Mouse (Mus musculus) stomach, embryonic 16.5 days (tissue): ENCODE measurements around the gene Capn15. TPM values are rescaled to one million over a fixed set of nuclear protein-coding genes. Genes with fewer than 3 reads are reported as not detected.

Source experiments
- ATAC-seq: fragments of 200-750 bp; cut with Nextera tagmentation; 2 replicates; pipeline ENCODE4 v1.8.0; 2017; ENCODE audit warnings: moderate number of reproducible peaks, moderate TSS enrichment; ENCODE audit not compliant: insufficient read depth, low FRiP score
- H3K27ac ChIP-seq: fragments of 300-500 bp; sonication (generic); 2 replicates; pipeline ENCODE4 v1.5.1; 2014; ENCODE audit warnings: low read length
- H3K27me3 ChIP-seq: fragments of 300-500 bp; sonication (generic); 2 replicates; pipeline ENCODE4 v1.6.1; 2014; ENCODE audit warnings: low read length, control low read depth, mixed read lengths; ENCODE audit not compliant: control insufficient read depth, insufficient read depth
- H3K36me3 ChIP-seq: fragments of 300-500 bp; sonication (generic); 2 replicates; pipeline ENCODE4 v1.6.1; 2014; ENCODE audit warnings: low read length; ENCODE audit not compliant: control insufficient read depth, insufficient read depth
- H3K4me1 ChIP-seq: fragments of 300-500 bp; sonication (generic); 2 replicates; pipeline ENCODE4 v1.6.1; 2014; ENCODE audit warnings: low read length, control low read depth, mixed read lengths; ENCODE audit not compliant: control insufficient read depth, insufficient read depth
- H3K4me2 ChIP-seq: fragments of 300-500 bp; sonication (generic); 2 replicates; pipeline ENCODE4 v1.6.1; 2014; ENCODE audit warnings: low read depth, low read length, mixed read lengths
- H3K4me3 ChIP-seq: fragments of 300-500 bp; sonication (generic); replicated peaks from 2 replicates; pipeline ENCODE4 v1.5.1; 2014; ENCODE audit warnings: mild to moderate bottlenecking, low read length
- H3K9ac ChIP-seq: fragments of 300-500 bp; sonication (generic); 2 replicates; pipeline ENCODE4 v1.6.1; 2014; ENCODE audit warnings: low read length
- H3K9me3 ChIP-seq: fragments of 300-500 bp; sonication (generic); replicated peaks from 2 replicates; pipeline ENCODE4 v1.6.1; 2016; ENCODE audit warnings: low read length, control low read depth; ENCODE audit not compliant: control insufficient read depth
- WGBS: fragments of 180-500 bp; shearing (Covaris S2); extraction: QIAGEN DNeasy Blood & Tissue Kit; methylation state at CpG from one replicate; pipeline ENCODE4 v1.1.7; 2014; 5-methylcytosine and 5-hydroxymethylcytosine counted together
- polyA plus RNA-seq: library from polyadenylated mRNA; unstranded; fragments of >200 nt; fragmentation: Nextera tagmentation; extraction: Ambion mirVana; gene quantifications from 2 replicates; pipeline ENCODE4 v1.2.1, GENCODE M21; 2015

The Capn15 gene
- polyA plus RNA-seq, 1 experiment from 2014 or later = 23.3 TPM

DNA sequence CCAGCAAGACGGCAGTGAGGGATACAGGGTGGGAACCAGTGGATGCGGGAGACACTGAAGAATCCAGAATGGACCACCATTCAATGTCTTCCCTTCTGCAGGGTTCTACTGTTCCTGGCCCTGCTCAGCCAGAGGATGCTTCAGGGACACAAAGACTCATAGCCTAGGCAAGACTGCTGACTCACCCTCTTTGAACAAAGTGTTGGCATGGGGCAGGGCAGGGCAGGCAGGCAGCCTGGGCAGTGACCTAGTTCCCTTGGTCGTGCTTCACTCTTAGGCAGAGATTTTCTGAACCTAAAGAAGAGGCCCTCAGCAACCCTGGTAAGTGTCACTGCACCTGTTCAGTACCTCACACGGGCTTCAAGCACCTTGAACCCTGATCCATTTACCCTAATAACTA lies 73.8 kb downstream of the Capn15 start:
- Histone ChIP-seq H3K4me3 (no peak overlapping the region), H3K9me3 (no peaks in the 10 kb centered on the region), H3K27me3 (no peaks in the 10 kb centered on the region), H3K4me2 (no peak overlapping the region), H3K4me1 (peaks cover 7% of the 10 kb centered on the region), H3K27ac (no peak overlapping the region), H3K36me3 (no peaks in the 10 kb centered on the region), H3K9ac (no peak overlapping the region)
- ATAC-seq = no peak
- WGBS = 84% methylated on average over 4 of the region's 4 CpGs

Other genes with a start within 250 kb of the Capn15 start
- gene Mslnl, start 249.8 kb downstream of the Capn15 start, polyA plus RNA-seq = 0.05 and 0.14 TPM in 2 replicates
- gene Msln, start 231.4 kb downstream of the Capn15 start, polyA plus RNA-seq = 77.0 and 104 TPM in 2 replicates
- 28.3 and 28.6 TPM in 2 replicates for gene Narfl, start 212.0 kb downstream of the Capn15 start, polyA plus RNA-seq
- gene Haghl, start 200.1 kb downstream of the Capn15 start, polyA plus RNA-seq = 49.8 and 54.2 TPM in 2 replicates
- gene Ccdc78, start 199.2 kb downstream of the Capn15 start, polyA plus RNA-seq = 0.12 TPM in 1 of 2 replicates, not detected in the other
- 96.9 and 102 TPM in 2 replicates for gene Fam173a, start 192.9 kb downstream of the Capn15 start, polyA plus RNA-seq
- gene AC134908.4, start 190.1 kb downstream of the Capn15 start, polyA plus RNA-seq = 1.2 TPM in 1 of 2 replicates, not detected in the other
- 25.4 and 28.0 TPM in 2 replicates for gene Metrn, start 188.7 kb downstream of the Capn15 start, polyA plus RNA-seq
- gene Fbxl16, start 176.7 kb downstream of the Capn15 start, polyA plus RNA-seq = 2.6 and 2.8 TPM in 2 replicates
- gene Wdr24, start 162.2 kb downstream of the Capn15 start, polyA plus RNA-seq = 24.7 and 28.6 TPM in 2 replicates
- gene Jmjd8, start 156.9 kb downstream of the Capn15 start, polyA plus RNA-seq = 56.7 and 58.1 TPM in 2 replicates
- gene Stub1, start 152.4 kb downstream of the Capn15 start, polyA plus RNA-seq = 312 and 314 TPM in 2 replicates
- 2.5 and 2.8 TPM in 2 replicates for gene Rhbdl1, start 148.5 kb downstream of the Capn15 start, polyA plus RNA-seq
- 2.7 and 3.4 TPM in 2 replicates for gene Gm20683, start 144.0 kb downstream of the Capn15 start, polyA plus RNA-seq
- 22.4 and 23.5 TPM in 2 replicates for gene Rhot2, start 140.9 kb downstream of the Capn15 start, polyA plus RNA-seq
- gene Wdr90, start 124.3 kb downstream of the Capn15 start, polyA plus RNA-seq = 20.9 and 22.1 TPM in 2 replicates
- gene Mcrip2, start 117.0 kb downstream of the Capn15 start, polyA plus RNA-seq = 41.5 and 49.4 TPM in 2 replicates
- gene Mettl26, start 110.7 kb downstream of the Capn15 start, polyA plus RNA-seq = 57.1 and 63.8 TPM in 2 replicates
- 0.42 and 0.56 TPM in 2 replicates for gene Wfikkn1, start 104.9 kb downstream of the Capn15 start, polyA plus RNA-seq
- gene Rab40c, start 66.1 kb downstream of the Capn15 start, polyA plus RNA-seq = 26.3 and 27.7 TPM in 2 replicates
- gene Pigq, start 40.9 kb downstream of the Capn15 start, polyA plus RNA-seq = 57.2 and 62.0 TPM in 2 replicates
- 0.12 and 0.66 TPM in 2 replicates for gene Nhlrc4, start 40.8 kb downstream of the Capn15 start, polyA plus RNA-seq
- gene A930017K11Rik, start 33.2 kb downstream of the Capn15 start, polyA plus RNA-seq = 0.11 and 0.31 TPM in 2 replicates
- gene Rab11fip3, start 83.8 kb upstream of the Capn15 start, polyA plus RNA-seq = 6.0 and 6.9 TPM in 2 replicates
- gene Decr2, start 104.5 kb upstream of the Capn15 start, polyA plus RNA-seq = 47.1 and 56.6 TPM in 2 replicates
- gene Nme4, start 109.8 kb upstream of the Capn15 start, polyA plus RNA-seq = 67.7 and 74.7 TPM in 2 replicates
- gene Tmem8, start 127.5 kb upstream of the Capn15 start, polyA plus RNA-seq = 5.7 and 6.9 TPM in 2 replicates
- gene Mrpl28, start 137.7 kb upstream of the Capn15 start, polyA plus RNA-seq = 184 and 201 TPM in 2 replicates
- gene Axin1, start 152.9 kb upstream of the Capn15 start, polyA plus RNA-seq = 6.4 and 6.6 TPM in 2 replicates
- 192 and 218 TPM in 2 replicates for gene Pdia2, start 213.3 kb upstream of the Capn15 start, polyA plus RNA-seq
- 40.3 and 42.7 TPM in 2 replicates for gene Rgs11, start 217.2 kb upstream of the Capn15 start, polyA plus RNA-seq
- 24.0 and 25.9 TPM in 2 replicates for gene Arhgdig, start 222.0 kb upstream of the Capn15 start, polyA plus RNA-seq